Comparison of ENCODE assay signal across 9 mouse cellular contexts in the genomic region with DNA sequence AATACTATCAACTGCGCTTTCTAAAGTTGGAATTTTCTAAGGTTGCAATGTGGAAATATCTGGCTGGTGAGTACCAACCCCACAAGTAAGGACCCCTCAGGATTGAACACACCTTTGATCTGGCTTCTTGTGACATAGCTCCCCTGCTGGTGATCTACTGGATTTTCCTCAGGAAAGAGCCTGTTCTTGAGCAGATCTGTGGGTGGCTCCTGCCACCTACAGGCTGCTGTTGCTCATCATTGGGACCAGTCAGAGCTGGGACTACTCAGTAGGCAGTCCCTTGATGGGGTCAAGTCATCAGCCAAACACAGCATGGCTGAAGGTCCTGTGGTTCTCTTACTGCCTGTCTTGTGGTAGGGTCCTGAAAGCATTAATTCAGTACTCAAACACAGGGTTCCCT. TPM values are rescaled to one million over a fixed set of nuclear protein-coding genes. Genes with fewer than 3 reads are reported as not detected.
DNase-seq lines count a peak whose midpoint lies in the region; ATAC-seq and TF ChIP-seq lines count a peak whose summit lies in the region.
"Had no signal": no experiment of that assay in that cellular context is flagged by ENCODE, and none has a peak within 500 bp of the region (broad histone marks: within the 10 kb centered on the region; RNA-seq: fewer than 3 reads in every experiment).

No protein-coding gene starts in this region.

- no peak overlapping the region for H3K27ac ChIP-seq in ES-Bruce4 (ENCODE audit: insufficient read depth, low read length)
- H3K27ac ChIP-seq in forebrain, embryonic 14.5 days (ENCODE audit: low read depth, low read length), result no peak overlapping the region
- no peak overlapping the region for H3K27ac ChIP-seq in liver, embryonic 15.5 days (replicated peaks)
- no peak overlapping the region for H3K27ac ChIP-seq in neural tube, embryonic 13.5 days (replicated peaks)

- peak; percentile 99 for TF ChIP-seq CTCF in ES-Bruce4 (IDR thresholded peaks at IDR 0.05; ENCODE audit: low read depth, low read length)

- no peak for TF ChIP-seq POLR2A in ES-Bruce4 (IDR thresholded peaks at IDR 0.05; ENCODE audit: insufficient read depth, low read length)

- no peak overlapping the region for H3K4me2 ChIP-seq in forebrain, embryonic 14.5 days (ENCODE audit: low read length)
- no peak overlapping the region; the same call in 1 of the 2 replicates for H3K4me2 ChIP-seq in liver, embryonic 15.5 days
- H3K4me2 ChIP-seq in neural tube, embryonic 13.5 days, result no peak overlapping the region

- 41% methylated on average over 1 of the region's 1 CpGs for whole genome bisulfite sequencing in forebrain, embryonic 14.5 days
- WGBS in liver, embryonic 15.5 days (ENCODE audit: insufficient replicate concordance), result 59% methylated on average over 1 of the region's 1 CpGs
- WGBS in neural tube, embryonic 13.5 days, result 57% methylated on average over 1 of the region's 1 CpGs

- ATAC-seq in forebrain, embryonic 14.5 days, result peak; percentile 60
- ATAC-seq in liver, embryonic 15.5 days (ENCODE audit: insufficient read depth), result peak; percentile 53
- peak; percentile 41 for ATAC-seq in neural tube, embryonic 13.5 days (ENCODE audit: low read depth)

- peak; percentile 72 for DNase-seq in c-Kit-positive CD71-positive TER-119-negative erythroid progenitor cells, embryonic 14.5 days (ENCODE audit: low read depth)
- DNase-seq in forebrain, embryonic 14.5 days (ENCODE audit: low spot score), result peak; percentile 88
- peak; percentile 80 to 81 for DNase-seq in heart, postnatal 14 days
- DNase-seq in kidney, postnatal 4 days, result peak; percentile 78 to 88
- DNase-seq in testis, postnatal 14 days (ENCODE audit: low spot score), result peak; percentile 67

- no peak overlapping the region for H3K9ac ChIP-seq in ES-Bruce4 (ENCODE audit: low read depth, poor library complexity, severe bottlenecking)
- H3K9ac ChIP-seq in forebrain, embryonic 14.5 days (ENCODE audit: low read length), result no peak overlapping the region
- no peak overlapping the region for H3K9ac ChIP-seq in liver, embryonic 15.5 days
- H3K9ac ChIP-seq in neural tube, embryonic 13.5 days, result no peak overlapping the region

- H3K4me1 ChIP-seq in ES-Bruce4 (ENCODE audit: control insufficient read depth, insufficient read depth, low read length), result no peaks in the 10 kb centered on the region
- peaks cover 10% of the 10 kb centered on the region; the same call in 1 of the 2 replicates for H3K4me1 ChIP-seq in forebrain, embryonic 14.5 days (ENCODE audit: control insufficient read depth, insufficient read depth, low read length)
- H3K4me1 ChIP-seq in liver, embryonic 15.5 days (replicated peaks), result peaks cover 33% of the 10 kb centered on the region
- H3K4me1 ChIP-seq in neural tube, embryonic 13.5 days (replicated peaks), result peaks cover 46% of the 10 kb centered on the region

- intact Hi-C loops in heart, postnatal 14 days (cut with DNase I), result loop anchor here (1.0 to 10.0 kb wide), 4 partner anchors 19 to 284 kb away; no protein-coding TSS in a partner anchor

- 0 out of 2 replicates have a peak, but pooled peaks have one; percentile 42 for TF ChIP-seq EP300 in ES-Bruce4 (IDR thresholded peaks at IDR 0.05; ENCODE audit: insufficient read depth, low read depth, low read length)

- no peaks in the 10 kb centered on the region for H3K9me3 ChIP-seq in ES-Bruce4 (replicated peaks; ENCODE audit: control insufficient read depth, insufficient read depth, low read length, poor library complexity, severe bottlenecking)
- no peaks in the 10 kb centered on the region for H3K9me3 ChIP-seq in forebrain, embryonic 14.5 days (replicated peaks; ENCODE audit: control insufficient read depth, low read length)
- no peaks in the 10 kb centered on the region for H3K9me3 ChIP-seq in liver, embryonic 15.5 days (replicated peaks)
- no peaks in the 10 kb centered on the region for H3K9me3 ChIP-seq in neural tube, embryonic 13.5 days

- no peaks in the 10 kb centered on the region for H3K27me3 ChIP-seq in ES-Bruce4 (ENCODE audit: control insufficient read depth, insufficient read depth, low read length, poor library complexity, severe bottlenecking)
- H3K27me3 ChIP-seq in forebrain, embryonic 14.5 days (replicated peaks; ENCODE audit: control insufficient read depth, insufficient read depth, low read length), result no peaks in the 10 kb centered on the region; the same call in 1 of the 2 replicates
- peaks cover 34% of the 10 kb centered on the region for H3K27me3 ChIP-seq in liver, embryonic 15.5 days
- peaks cover 2% of the 10 kb centered on the region; the same call in 1 of the 2 replicates for H3K27me3 ChIP-seq in neural tube, embryonic 13.5 days

- no peaks in the 10 kb centered on the region for H3K36me3 ChIP-seq in ES-Bruce4 (ENCODE audit: control insufficient read depth, insufficient read depth, low read length, poor library complexity, severe bottlenecking)
- no peaks in the 10 kb centered on the region for H3K36me3 ChIP-seq in forebrain, embryonic 14.5 days (ENCODE audit: control insufficient read depth, insufficient read depth, low read length)
- no peaks in the 10 kb centered on the region for H3K36me3 ChIP-seq in liver, embryonic 15.5 days (replicated peaks)
- no peaks in the 10 kb centered on the region for H3K36me3 ChIP-seq in neural tube, embryonic 13.5 days

- no peak overlapping the region for H3K4me3 ChIP-seq in ES-Bruce4 (ENCODE audit: low read depth, low read length)
- H3K4me3 ChIP-seq in forebrain, embryonic 14.5 days (ENCODE audit: low read depth, low read length), result no peak overlapping the region
- no peak overlapping the region for H3K4me3 ChIP-seq in liver, embryonic 15.5 days (replicated peaks)
- no peak overlapping the region for H3K4me3 ChIP-seq in neural tube, embryonic 13.5 days

RNA-seq across cellular contexts. Expression of a gene that starts 1.3 kb away (rescaled TPM):
- polyA plus RNA-seq in ES-Bruce4 (2011; ENCODE audit: insufficient read depth, insufficient read length, low read depth, missing spikeins), result 13.0 and 15.3 TPM in 2 replicates
- 42.0 and 44.3 TPM in 2 replicates for polyA plus RNA-seq in forebrain, embryonic 14.5 days (2014; fragmentation: Nextera tagmentation; extraction: Ambion mirVana)
- total RNA-seq in heart, postnatal 14 days (2021), result 1 to 10 TPM; 6.4 to 8.7 TPM
- 1.3 and 2.7 TPM in 2 replicates for polyA plus RNA-seq in liver, embryonic 15.5 days (2015; fragmentation: Nextera tagmentation; extraction: Ambion mirVana)
- 33.9 and 37.8 TPM in 2 replicates for polyA plus RNA-seq in neural tube, embryonic 13.5 days (2015; fragmentation: Nextera tagmentation; extraction: Ambion mirVana)

RNA-seq across cellular contexts. Expression of a gene that starts 7.3 kb away (rescaled TPM):
- polyA plus RNA-seq in ES-Bruce4 (2011; ENCODE audit: insufficient read depth, insufficient read length, low read depth, missing spikeins), result 0.49 and 0.68 TPM in 2 replicates
- 12.5 and 15.1 TPM in 2 replicates for polyA plus RNA-seq in forebrain, embryonic 14.5 days (2014; fragmentation: Nextera tagmentation; extraction: Ambion mirVana)
- 10 to 100 TPM; 73.4 to 77.1 TPM for total RNA-seq in heart, postnatal 14 days (2021)
- polyA plus RNA-seq in liver, embryonic 15.5 days (2015; fragmentation: Nextera tagmentation; extraction: Ambion mirVana), result 6.7 and 8.0 TPM in 2 replicates
- 18.9 and 22.2 TPM in 2 replicates for polyA plus RNA-seq in neural tube, embryonic 13.5 days (2015; fragmentation: Nextera tagmentation; extraction: Ambion mirVana)

RNA-seq across cellular contexts. Expression of a gene that starts 15.0 kb away (rescaled TPM):
- 36.3 and 46.5 TPM in 2 replicates for polyA plus RNA-seq in ES-Bruce4 (2011; ENCODE audit: insufficient read depth, insufficient read length, low read depth, missing spikeins)
- polyA plus RNA-seq in forebrain, embryonic 14.5 days (2014; fragmentation: Nextera tagmentation; extraction: Ambion mirVana), result 60.3 and 63.6 TPM in 2 replicates
- 1 to 10 TPM; 7.2 to 8.1 TPM for total RNA-seq in heart, postnatal 14 days (2021)
- 22.3 and 22.4 TPM in 2 replicates for polyA plus RNA-seq in liver, embryonic 15.5 days (2015; fragmentation: Nextera tagmentation; extraction: Ambion mirVana)
- polyA plus RNA-seq in neural tube, embryonic 13.5 days (2015; fragmentation: Nextera tagmentation; extraction: Ambion mirVana), result 42.7 and 49.2 TPM in 2 replicates

RNA-seq across cellular contexts. Expression of a gene that starts 19.5 kb away (rescaled TPM):
- polyA plus RNA-seq in ES-Bruce4 (2011; ENCODE audit: insufficient read depth, insufficient read length, low read depth, missing spikeins), result not detected in 2 replicates
- polyA plus RNA-seq in forebrain, embryonic 14.5 days (2014; fragmentation: Nextera tagmentation; extraction: Ambion mirVana), result not detected in 2 replicates
- total RNA-seq in heart, postnatal 14 days (2021), result not detected
- not detected in 2 replicates for polyA plus RNA-seq in liver, embryonic 15.5 days (2015; fragmentation: Nextera tagmentation; extraction: Ambion mirVana)
- polyA plus RNA-seq in neural tube, embryonic 13.5 days (2015; fragmentation: Nextera tagmentation; extraction: Ambion mirVana), result not detected in 2 replicates
- total RNA-seq: layer of hippocampus, postnatal 25 days had no signal

RNA-seq across cellular contexts. Expression of a gene that starts 21.9 kb away (rescaled TPM):
- 1.2 and 1.6 TPM in 2 replicates for polyA plus RNA-seq in ES-Bruce4 (2011; ENCODE audit: insufficient read depth, insufficient read length, low read depth, missing spikeins)
- polyA plus RNA-seq in forebrain, embryonic 14.5 days (2014; fragmentation: Nextera tagmentation; extraction: Ambion mirVana), result not detected in 2 replicates
- not detected for total RNA-seq in heart, postnatal 14 days (2021)
- polyA plus RNA-seq in liver, embryonic 15.5 days (2015; fragmentation: Nextera tagmentation; extraction: Ambion mirVana), result not detected in 2 replicates
- polyA plus RNA-seq in neural tube, embryonic 13.5 days (2015; fragmentation: Nextera tagmentation; extraction: Ambion mirVana), result not detected in 2 replicates
